ENCODE assay signal across 30 mouse cellular contexts in the genomic region with DNA sequence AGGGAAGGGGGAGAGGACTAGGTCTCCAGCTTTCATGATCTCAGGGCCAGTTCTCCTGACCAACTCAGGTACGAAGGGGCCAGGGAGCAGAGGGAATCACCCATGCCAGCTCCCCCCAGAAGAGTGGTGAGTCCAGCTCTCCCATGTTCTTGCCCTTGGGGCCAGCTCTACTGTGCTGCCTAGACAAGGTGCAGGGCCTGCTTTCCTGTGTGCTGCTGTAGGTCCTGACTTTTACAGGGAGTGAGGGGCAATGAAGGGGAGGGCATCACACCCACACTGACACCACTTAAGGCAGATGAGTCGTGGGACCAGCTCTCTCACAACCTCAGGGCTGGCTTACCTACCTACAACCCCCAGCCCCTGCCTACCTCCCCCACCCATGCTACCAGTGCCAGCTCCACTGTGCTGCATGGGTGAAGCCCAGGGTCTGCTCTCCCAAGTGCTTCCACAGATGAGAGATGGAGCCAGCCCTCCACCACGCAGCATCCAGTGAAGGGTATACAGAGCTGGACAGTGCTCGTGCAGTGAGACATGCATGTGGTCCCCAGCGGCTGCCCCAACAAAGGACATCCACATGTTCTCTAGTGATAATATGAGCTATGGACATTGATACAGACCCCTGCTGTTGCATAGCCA.
DNase-seq lines count a peak whose midpoint lies in the region; ATAC-seq and TF ChIP-seq lines count a peak whose summit lies in the region.
"Had no signal": no experiment of that assay in that cellular context is flagged by ENCODE, and none has a peak within 500 bp of the region (broad histone marks: within the 10 kb centered on the region; RNA-seq: fewer than 3 reads in every experiment).

No protein-coding gene starts in this region.

- ATAC-seq in embryonic facial prominence, embryonic 11.5 days (replicated peaks; ENCODE audit: insufficient number of reproducible peaks, low FRiP score, low TSS enrichment, low read depth), result peak; percentile 44; the same call in 1 of the 2 replicates
- ATAC-seq in hindbrain, embryonic 13.5 days (ENCODE audit: low FRiP score), result 0 out of 2 replicates have a peak, but pooled peaks have one; percentile 17
- no peak for ATAC-seq in hindbrain, embryonic 12.5 days (ENCODE audit: low FRiP score)
- ATAC-seq in lung, embryonic 16.5 days (ENCODE audit: low read depth), result peak; percentile 12; the same call in 1 of the 2 replicates
- ATAC-seq: forebrain, embryonic 16.5 days; Patski had no signal

- no peak for TF ChIP-seq CTCF in MEL (IDR thresholded peaks at IDR 0.05 in 2 of 3, conservative IDR thresholded peaks at IDR 0.05 in 1 of 3; ENCODE audit: control insufficient read depth in 1 of 3, insufficient read depth in 1 of 3, low read depth in 2 of 3, low read length in 3 of 3, poor library complexity in 1 of 3, severe bottlenecking in 1 of 3)

- TF ChIP-seq RAD21 in MEL (IDR thresholded peaks at IDR 0.05; ENCODE audit: low read depth, low read length), result no peak

- no peaks in the 10 kb centered on the region for H3K27me3 ChIP-seq in embryonic facial prominence, embryonic 11.5 days (ENCODE audit: control insufficient read depth, insufficient read depth, low read length)
- H3K27me3 ChIP-seq in embryonic facial prominence, embryonic 10.5 days (replicated peaks; ENCODE audit: low read depth, poor library complexity, severe bottlenecking), result no peaks in the 10 kb centered on the region
- H3K27me3 ChIP-seq in hindbrain, embryonic 13.5 days, result no peaks in the 10 kb centered on the region
- no peaks in the 10 kb centered on the region for H3K27me3 ChIP-seq in hindbrain, embryonic 12.5 days
- no peaks in the 10 kb centered on the region for H3K27me3 ChIP-seq in lung, embryonic 16.5 days (ENCODE audit: control insufficient read depth, insufficient read depth, low read depth, low read length)
- H3K27me3 ChIP-seq in MEL (ENCODE audit: control insufficient read depth in 1 of 2, insufficient read depth in 2 of 2, low read length in 2 of 2), result no peaks in the 10 kb centered on the region
- H3K27me3 ChIP-seq: embryonic facial prominence, embryonic 15.5 days; hindbrain, embryonic 15.5 days; limb, embryonic 13.5 days; midbrain, embryonic 12.5 days; neural tube, embryonic 12.5 days; Patski had no signal

- TF ChIP-seq EP300 in MEL (IDR thresholded peaks at IDR 0.05; ENCODE audit: low read depth in 1 of 2, low read length in 2 of 2), result no peak

- no peak overlapping the region for H3K4me2 ChIP-seq in embryonic facial prominence, embryonic 11.5 days (ENCODE audit: low read depth, low read length)
- H3K4me2 ChIP-seq in hindbrain, embryonic 13.5 days, result no peak overlapping the region
- H3K4me2 ChIP-seq in hindbrain, embryonic 12.5 days (replicated peaks), result no peak overlapping the region
- no peak overlapping the region for H3K4me2 ChIP-seq in lung, embryonic 16.5 days (ENCODE audit: low read depth, low read length)
- H3K4me2 ChIP-seq: embryonic facial prominence, embryonic 15.5 days; hindbrain, embryonic 15.5 days; limb, embryonic 13.5 days; liver, embryonic 11.5 days; midbrain, embryonic 12.5 days; neural tube, embryonic 12.5 days had no signal

- no peak overlapping the region for H3K9ac ChIP-seq in embryonic facial prominence, embryonic 11.5 days (replicated peaks; ENCODE audit: low read length)
- no peak overlapping the region for H3K9ac ChIP-seq in hindbrain, embryonic 13.5 days
- no peak overlapping the region for H3K9ac ChIP-seq in hindbrain, embryonic 12.5 days
- no peak overlapping the region for H3K9ac ChIP-seq in lung, embryonic 16.5 days (ENCODE audit: low read length)
- H3K9ac ChIP-seq in MEL (ENCODE audit: control insufficient read depth, low read depth, low read length, poor library complexity, severe bottlenecking), result no peak overlapping the region
- H3K9ac ChIP-seq: embryonic facial prominence, embryonic 15.5 days; hindbrain, embryonic 15.5 days; limb, embryonic 13.5 days; midbrain, embryonic 12.5 days; neural tube, embryonic 12.5 days had no signal

- H3K4me1 ChIP-seq in embryonic facial prominence, embryonic 11.5 days (ENCODE audit: control insufficient read depth, insufficient read depth, low read length), result no peaks in the 10 kb centered on the region
- H3K4me1 ChIP-seq in embryonic facial prominence, embryonic 10.5 days, result peaks cover 18% of the 10 kb centered on the region
- H3K4me1 ChIP-seq in hindbrain, embryonic 13.5 days (replicated peaks), result no peaks in the 10 kb centered on the region
- H3K4me1 ChIP-seq in hindbrain, embryonic 12.5 days, result no peaks in the 10 kb centered on the region
- H3K4me1 ChIP-seq in lung, embryonic 16.5 days (replicated peaks; ENCODE audit: control insufficient read depth, insufficient read depth, low read length), result no peaks in the 10 kb centered on the region
- H3K4me1 ChIP-seq in MEL (ENCODE audit: control insufficient read depth in 1 of 2, insufficient read depth in 2 of 2, low read length in 2 of 2), result no peaks in the 10 kb centered on the region
- H3K4me1 ChIP-seq: embryonic facial prominence, embryonic 15.5 days; hindbrain, embryonic 15.5 days; limb, embryonic 13.5 days; midbrain, embryonic 12.5 days; neural tube, embryonic 12.5 days had no signal

- TF ChIP-seq POLR2A in MEL (IDR thresholded peaks at IDR 0.05; ENCODE audit: control insufficient read depth in 1 of 2, insufficient read depth in 1 of 2, low read depth in 1 of 2, low read length in 2 of 2, poor library complexity in 1 of 2), result no peak

- no peaks in the 10 kb centered on the region for H3K36me3 ChIP-seq in embryonic facial prominence, embryonic 11.5 days (replicated peaks; ENCODE audit: control insufficient read depth, insufficient read depth, low read depth, low read length)
- H3K36me3 ChIP-seq in embryonic facial prominence, embryonic 10.5 days (replicated peaks), result no peaks in the 10 kb centered on the region
- H3K36me3 ChIP-seq in hindbrain, embryonic 13.5 days, result no peaks in the 10 kb centered on the region
- H3K36me3 ChIP-seq in hindbrain, embryonic 12.5 days, result no peaks in the 10 kb centered on the region
- H3K36me3 ChIP-seq in lung, embryonic 16.5 days (ENCODE audit: control insufficient read depth, insufficient read depth, low read length), result no peaks in the 10 kb centered on the region
- H3K36me3 ChIP-seq in MEL (ENCODE audit: control insufficient read depth in 1 of 2, insufficient read depth in 2 of 2, low read length in 2 of 2), result no peaks in the 10 kb centered on the region
- H3K36me3 ChIP-seq: embryonic facial prominence, embryonic 15.5 days; G1E; hindbrain, embryonic 15.5 days; limb, embryonic 13.5 days; midbrain, embryonic 12.5 days; neural tube, embryonic 12.5 days had no signal

- DNase-seq in embryonic facial prominence, embryonic 11.5 days (ENCODE audit: low spot score), result no peak
- DNase-seq in embryonic facial prominence, embryonic 10.5 days (ENCODE audit: low spot score), result no peak
- no peak for DNase-seq in lung, postnatal 4 days
- DNase-seq in MEL (ENCODE audit: low read depth, low spot score), result no peak
- no peak for DNase-seq in ovary, postnatal 14 days (ENCODE audit: low spot score)
- DNase-seq: adrenal gland, postnatal 10 days; cerebellum, adult 11 months; cerebellum, adult 9-11 months; embryo, embryonic 11 days; heart, adult 2 months; heart, postnatal 36 days; kidney, adult 18-20 months; kidney, postnatal 10 days; layer of hippocampus, adult 9-11 months; lung, postnatal 10 days; thymus, adult 2 months; thymus, postnatal 36 days had no signal

- H3K9me3 ChIP-seq in embryonic facial prominence, embryonic 11.5 days (replicated peaks; ENCODE audit: control insufficient read depth, low read length), result no peaks in the 10 kb centered on the region
- no peaks in the 10 kb centered on the region for H3K9me3 ChIP-seq in embryonic facial prominence, embryonic 10.5 days
- no peaks in the 10 kb centered on the region for H3K9me3 ChIP-seq in hindbrain, embryonic 13.5 days
- no peaks in the 10 kb centered on the region for H3K9me3 ChIP-seq in hindbrain, embryonic 12.5 days (replicated peaks)
- no peaks in the 10 kb centered on the region for H3K9me3 ChIP-seq in lung, embryonic 16.5 days (ENCODE audit: control insufficient read depth, low read length)
- H3K9me3 ChIP-seq in MEL (replicated peaks; ENCODE audit: insufficient read depth, low read length), result no peaks in the 10 kb centered on the region
- H3K9me3 ChIP-seq: embryonic facial prominence, embryonic 15.5 days; hindbrain, embryonic 15.5 days; limb, embryonic 13.5 days; midbrain, embryonic 12.5 days; neural tube, embryonic 12.5 days had no signal

- H3K4me3 ChIP-seq in embryonic facial prominence, embryonic 11.5 days (ENCODE audit: low read depth, low read length), result no peak overlapping the region
- H3K4me3 ChIP-seq in embryonic facial prominence, embryonic 10.5 days, result no peak overlapping the region
- H3K4me3 ChIP-seq in hindbrain, embryonic 13.5 days, result no peak overlapping the region
- H3K4me3 ChIP-seq in hindbrain, embryonic 12.5 days, result no peak overlapping the region
- H3K4me3 ChIP-seq in lung, embryonic 16.5 days (ENCODE audit: low read length), result no peak overlapping the region
- H3K4me3 ChIP-seq in MEL (ENCODE audit: control insufficient read depth in 1 of 2, insufficient read depth in 1 of 2, low read depth in 2 of 2, low read length in 2 of 2), result no peak overlapping the region
- H3K4me3 ChIP-seq: embryonic facial prominence, embryonic 15.5 days; heart, adult 2 months; hindbrain, embryonic 15.5 days; limb, embryonic 13.5 days; midbrain, embryonic 12.5 days; myocyte; neural tube, embryonic 12.5 days had no signal

- H3K79me2 ChIP-seq in MEL (ENCODE audit: control insufficient read depth, insufficient read depth, low read length, poor library complexity), result no peaks in the 10 kb centered on the region

- 92% methylated on average over 5 of the region's 5 CpGs for WGBS in embryonic facial prominence, embryonic 11.5 days
- WGBS in embryonic facial prominence, embryonic 10.5 days, result 89% methylated on average over 5 of the region's 5 CpGs
- 86% methylated on average over 5 of the region's 5 CpGs for WGBS in hindbrain, embryonic 13.5 days
- 82% methylated on average over 5 of the region's 5 CpGs for WGBS in hindbrain, embryonic 12.5 days
- 84% methylated on average over 5 of the region's 5 CpGs for WGBS in lung, embryonic 16.5 days

- H3K27ac ChIP-seq in embryonic facial prominence, embryonic 11.5 days (replicated peaks; ENCODE audit: low read depth, low read length), result no peak overlapping the region
- H3K27ac ChIP-seq in embryonic facial prominence, embryonic 10.5 days (replicated peaks), result no peak overlapping the region
- H3K27ac ChIP-seq in hindbrain, embryonic 13.5 days, result no peak overlapping the region
- no peak overlapping the region for H3K27ac ChIP-seq in hindbrain, embryonic 12.5 days
- H3K27ac ChIP-seq in lung, embryonic 16.5 days (ENCODE audit: low read length), result no peak overlapping the region
- H3K27ac ChIP-seq in MEL (ENCODE audit: control insufficient read depth, low read depth, low read length), result no peak overlapping the region
- H3K27ac ChIP-seq: embryonic facial prominence, embryonic 15.5 days; heart, adult 2 months; hindbrain, embryonic 15.5 days; limb, embryonic 13.5 days; midbrain, embryonic 12.5 days; neural tube, embryonic 12.5 days had no signal

TF ChIP-seq in MEL, 35 proteins besides CTCF, POLR2A, EP300 and RAD21:
- no peak for TF ChIP-seq USF2 (IDR thresholded peaks at IDR 0.05; ENCODE audit: borderline replicate concordance in 1 of 2, insufficient read depth in 1 of 2, low read depth in 1 of 2, low read length in 2 of 2)
- TF ChIP-seq TAL1 (IDR thresholded peaks at IDR 0.05; ENCODE audit: low read length), result 0 out of 2 replicates have a peak, but pooled peaks have one; percentile 1
